Mouse (Mus musculus) layer of hippocampus, postnatal 36 days (tissue): ENCODE measurements around the gene Syne3. TPM values are rescaled to one million over a fixed set of nuclear protein-coding genes. Genes with fewer than 3 reads are reported as not detected.

ENCODE experiments used
- DNase-seq, 2 experiments: peaks; one replicate each; pipeline ENCODE4 v3.0.0; 2022
- total RNA-seq, 2 experiments: library from RNA; stranded (reverse); gene quantifications; 2 replicates each; pipeline ENCODE4 v1.2.3; 2021

Gene Syne3
- total RNA-seq, 2 experiments from 2014 or later = 1.3 to 2.0 TPM

DNA sequence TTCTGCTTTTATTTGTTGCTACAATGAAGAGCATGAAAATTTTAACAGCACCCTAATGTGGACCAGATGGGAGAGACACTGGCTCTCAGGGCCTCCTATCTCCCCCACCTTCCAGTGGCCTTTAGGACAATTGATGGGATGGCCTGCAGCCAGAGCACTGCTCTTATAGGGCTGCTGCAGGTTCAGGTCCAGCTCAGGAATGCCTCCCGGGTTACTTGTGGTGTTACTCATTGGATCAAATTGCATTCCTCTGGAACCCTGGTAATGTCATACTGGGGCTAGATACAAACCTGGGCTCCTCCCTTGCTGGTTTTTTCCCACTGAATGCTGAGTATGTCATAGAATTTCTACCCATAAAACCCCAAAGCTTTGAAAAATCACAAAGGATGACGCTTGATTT, 90.4 kb downstream of the Syne3 start:
- DNase-seq = no peak

DNA sequence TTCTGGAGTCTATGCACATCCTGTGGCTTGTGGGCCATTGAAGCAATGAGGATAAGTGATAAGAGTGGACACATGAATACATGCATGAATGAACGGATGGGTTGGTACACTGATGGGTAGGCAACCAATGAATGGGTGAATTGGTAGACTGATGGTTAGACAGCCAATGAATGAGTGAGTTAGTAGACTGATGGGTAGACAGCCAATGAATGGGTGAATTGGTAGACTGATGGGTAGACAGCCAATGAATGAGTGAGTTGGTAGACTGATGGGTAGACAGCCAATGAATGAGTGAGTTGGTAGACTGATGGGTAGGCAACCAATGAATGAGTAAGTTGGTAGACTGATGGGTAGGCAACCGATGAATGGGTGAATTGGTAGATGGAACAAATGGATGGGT, 91.7 kb downstream of the Syne3 start:
- DNase-seq = no peak

DNA sequence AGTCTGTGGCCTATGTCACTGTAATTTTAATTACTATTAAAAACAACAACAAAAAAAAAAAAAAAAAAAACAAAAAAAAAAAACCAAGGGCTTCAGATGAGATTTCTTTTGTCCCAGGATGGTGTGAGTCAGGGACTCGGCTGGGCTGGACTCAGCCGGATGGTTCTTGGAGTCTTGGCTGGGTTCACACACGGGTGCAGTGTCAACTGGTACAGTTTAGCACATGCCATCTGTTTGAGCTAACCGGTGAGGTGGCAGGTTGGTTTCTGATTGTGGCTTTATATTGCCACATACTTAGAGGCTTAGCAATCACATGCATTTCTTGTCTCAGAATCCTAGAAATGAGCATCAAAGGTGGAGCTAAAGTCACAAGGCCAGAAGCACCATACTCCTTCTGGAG, 92.3 kb downstream of the Syne3 start:
- DNase-seq = no peak

DNA sequence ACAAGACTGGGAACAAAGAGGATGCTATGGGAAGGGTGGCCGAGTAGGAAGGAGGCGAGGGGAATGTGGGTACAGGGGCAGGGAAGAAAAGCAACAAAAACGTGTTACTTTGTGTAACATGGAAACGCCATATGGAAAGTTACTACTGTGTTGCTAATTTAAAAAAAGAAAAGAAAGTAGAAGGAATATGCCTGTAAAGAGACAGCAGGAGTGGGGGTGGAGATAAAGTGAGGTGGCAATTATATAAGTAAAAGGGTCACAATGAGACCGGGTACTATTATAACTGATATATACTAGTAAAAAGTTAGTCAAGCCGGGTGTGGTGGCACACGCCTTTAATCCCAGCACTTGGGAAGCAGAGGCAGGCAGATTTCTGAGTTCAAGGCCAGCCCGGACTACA, 92.8 kb downstream of the Syne3 start:
- no peak for DNase-seq

DNA sequence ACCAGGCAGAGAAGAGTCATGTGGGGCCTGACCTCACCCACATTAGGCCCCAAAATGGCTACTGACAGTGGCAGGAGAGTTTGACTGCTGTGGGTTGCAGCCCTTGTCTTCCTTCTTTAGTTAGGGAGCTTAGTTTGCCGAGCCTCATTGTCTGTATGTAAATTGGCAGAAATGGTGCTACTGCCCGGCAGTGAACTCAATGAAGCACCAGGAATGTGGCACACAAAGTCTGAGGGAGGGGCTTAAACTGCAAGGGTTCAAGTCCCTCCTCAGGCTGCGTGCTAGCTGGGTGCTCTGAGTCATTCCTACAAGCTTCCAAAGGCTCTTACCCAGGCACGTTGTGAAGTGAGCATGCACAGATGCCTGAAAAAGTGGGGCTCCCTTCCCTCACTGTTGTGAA, 93.9 kb downstream of the Syne3 start:
- no peak for DNase-seq

DNA sequence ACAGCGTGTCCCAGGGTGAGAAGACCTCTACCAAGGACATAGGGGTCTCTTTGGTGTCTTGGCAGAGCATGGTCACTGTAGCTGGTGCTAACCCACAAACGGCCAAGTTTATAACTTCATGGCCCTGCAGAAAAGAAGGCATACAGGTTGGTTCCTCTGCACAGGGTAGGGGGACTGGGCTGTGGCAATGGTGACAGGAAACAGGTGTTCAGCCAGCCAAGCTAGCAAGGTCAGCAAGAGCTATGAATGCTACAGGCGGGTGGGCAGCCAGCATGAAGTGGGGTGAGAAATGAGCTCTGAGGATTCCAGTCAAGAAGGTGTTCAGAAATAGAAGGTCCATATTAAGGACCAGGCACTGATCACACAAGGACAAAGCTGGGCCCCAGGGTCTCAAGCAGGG, 96.6 kb downstream of the Syne3 start:
- DNase-seq = no peak

DNA sequence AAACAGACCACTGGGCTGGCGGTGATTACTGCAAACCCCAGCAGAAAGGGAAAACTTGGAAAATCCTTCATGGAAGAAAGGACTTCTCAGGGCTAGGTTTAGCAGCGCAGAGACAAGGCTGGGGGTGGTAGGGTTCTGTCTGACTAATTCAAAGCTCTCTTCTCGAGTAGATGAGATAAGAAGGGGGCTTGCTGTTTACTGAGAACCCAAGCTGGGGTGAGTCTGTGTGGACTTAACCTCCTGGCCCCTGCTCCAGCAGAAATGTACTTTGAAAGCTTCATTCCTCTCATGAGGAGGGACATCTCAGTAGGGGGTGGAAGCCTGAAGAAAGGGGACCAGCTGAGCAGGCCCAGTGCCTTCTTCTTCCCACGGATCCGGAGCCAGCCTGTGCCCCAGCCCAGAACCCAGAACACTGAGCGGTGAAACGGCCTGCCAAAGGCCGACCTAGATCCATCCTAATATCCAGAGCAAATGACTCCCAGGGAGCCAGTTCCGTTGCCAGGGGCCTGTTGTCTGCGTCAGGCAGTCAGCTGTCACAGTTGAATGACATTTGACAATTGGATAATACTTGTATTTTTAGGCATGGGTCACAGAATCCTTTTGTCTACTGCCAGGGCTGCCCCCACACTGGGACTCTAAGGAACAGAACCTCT, 97.2 kb downstream of the Syne3 start:
- peak; percentile 68 to 75 for DNase-seq

DNA sequence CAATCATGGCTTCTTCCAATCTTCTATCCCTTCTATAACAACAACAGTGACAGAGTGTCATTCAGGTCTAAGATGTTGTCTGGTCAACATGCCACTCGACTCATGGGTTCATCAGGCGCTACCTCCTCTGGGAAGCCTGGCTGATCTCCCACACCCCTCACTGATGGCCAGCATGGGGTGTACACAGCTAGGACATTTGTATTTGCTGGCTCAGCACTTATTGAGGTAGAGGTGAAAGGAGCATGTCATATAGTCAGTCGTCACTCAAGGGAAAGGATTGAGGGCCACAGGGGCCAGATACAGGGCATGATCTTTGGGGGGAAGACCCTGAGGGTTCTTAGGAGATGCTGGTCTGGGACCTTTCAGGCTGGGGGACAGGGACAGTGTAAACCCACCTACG, 99.9 kb downstream of the Syne3 start:
- DNase-seq = no peak

DNA sequence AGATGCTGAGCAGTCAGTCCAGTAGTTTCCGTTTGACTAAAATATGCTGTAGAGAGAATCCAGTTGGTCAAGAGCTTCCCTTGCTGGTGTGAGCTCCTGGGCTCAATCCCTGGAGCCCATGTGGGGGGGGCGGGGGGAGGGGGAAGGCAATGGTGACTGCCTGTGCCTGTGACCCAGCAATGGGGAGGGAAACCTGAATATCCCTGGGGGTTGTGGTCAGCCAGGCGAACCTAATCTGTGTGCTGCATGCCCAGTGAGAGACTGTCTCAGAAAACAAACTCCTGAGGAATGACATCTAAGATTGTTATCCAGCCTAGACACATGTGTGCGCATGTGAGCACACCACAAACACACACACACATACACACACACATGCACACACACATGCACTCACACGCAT, 100.6 kb downstream of the Syne3 start:
- DNase-seq = no peak

DNA sequence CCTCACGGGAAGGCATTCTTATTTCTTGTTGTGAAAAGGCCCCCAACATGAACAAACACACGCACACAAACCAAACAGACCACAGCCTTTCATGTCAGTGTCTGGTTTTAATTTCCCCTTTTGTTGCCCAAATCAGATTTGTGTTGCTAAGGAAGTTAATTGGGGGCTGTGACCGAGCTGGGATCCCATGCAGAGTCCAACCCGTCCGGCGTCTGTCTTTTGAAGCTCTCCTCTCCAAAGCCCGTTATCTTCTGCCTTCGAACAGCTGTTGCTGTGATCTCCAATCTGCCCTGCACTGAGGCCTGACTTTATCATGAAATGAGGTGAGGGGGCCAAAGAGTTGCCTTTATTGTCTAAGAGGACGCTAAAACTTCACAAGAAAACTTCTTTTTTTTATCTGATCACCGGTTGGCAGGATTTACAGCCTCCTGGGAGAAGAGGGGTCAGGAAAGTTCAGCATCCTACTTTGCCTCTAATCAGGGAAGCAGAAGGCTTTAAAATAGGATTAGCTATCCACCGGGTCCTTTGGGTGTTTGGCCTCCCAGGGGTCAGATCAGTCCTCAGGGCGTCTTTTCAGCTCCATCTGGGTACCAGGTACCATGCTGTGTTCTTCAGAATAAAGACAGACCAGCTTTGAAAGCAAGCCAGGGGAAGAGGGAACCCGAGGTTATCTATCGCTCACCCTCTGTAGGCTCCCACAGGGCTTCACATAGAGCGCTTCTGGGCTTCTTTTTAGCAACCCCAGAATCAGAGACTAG, 101.4 kb downstream of the Syne3 start:
- no peak for DNase-seq

DNA sequence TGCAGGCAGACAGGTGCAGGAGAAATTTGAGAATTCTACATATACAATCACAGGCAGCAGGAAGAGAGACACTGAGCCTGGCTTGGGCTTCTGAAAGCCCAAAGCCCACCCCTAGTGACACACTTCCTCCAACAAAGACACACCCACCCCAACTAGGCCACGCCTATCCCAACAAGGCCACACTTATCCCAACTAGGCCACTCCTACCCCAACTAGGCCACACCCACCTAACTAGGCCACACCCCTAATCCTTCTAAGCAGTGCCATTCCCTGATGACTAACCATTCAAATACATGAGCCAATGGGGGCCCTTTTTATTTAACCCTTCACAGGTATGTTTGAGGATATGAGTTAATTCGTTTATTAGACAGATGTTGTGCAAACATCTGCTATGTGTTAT, 102.5 kb downstream of the Syne3 start:
- no peak for DNase-seq

DNA sequence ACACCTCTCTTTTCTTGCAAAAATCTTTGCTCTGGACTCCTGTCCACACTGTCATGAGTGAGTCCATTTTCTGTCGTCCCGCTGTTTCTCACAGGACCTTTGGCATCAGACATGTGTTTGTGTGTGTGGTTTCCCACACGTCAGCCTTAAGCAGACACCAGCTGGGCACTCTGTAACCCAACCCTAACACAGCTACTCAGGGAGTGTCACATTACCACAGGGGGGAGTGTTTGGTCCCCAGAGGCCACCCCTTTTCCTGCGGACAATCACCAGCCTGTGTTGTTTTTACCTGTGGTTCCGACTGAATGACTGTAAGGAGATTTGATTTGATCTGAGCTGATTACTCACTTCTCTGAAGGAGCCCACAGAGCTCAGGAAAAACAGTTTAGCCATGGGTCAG, 105.5 kb downstream of the Syne3 start:
- no peak for DNase-seq

DNA sequence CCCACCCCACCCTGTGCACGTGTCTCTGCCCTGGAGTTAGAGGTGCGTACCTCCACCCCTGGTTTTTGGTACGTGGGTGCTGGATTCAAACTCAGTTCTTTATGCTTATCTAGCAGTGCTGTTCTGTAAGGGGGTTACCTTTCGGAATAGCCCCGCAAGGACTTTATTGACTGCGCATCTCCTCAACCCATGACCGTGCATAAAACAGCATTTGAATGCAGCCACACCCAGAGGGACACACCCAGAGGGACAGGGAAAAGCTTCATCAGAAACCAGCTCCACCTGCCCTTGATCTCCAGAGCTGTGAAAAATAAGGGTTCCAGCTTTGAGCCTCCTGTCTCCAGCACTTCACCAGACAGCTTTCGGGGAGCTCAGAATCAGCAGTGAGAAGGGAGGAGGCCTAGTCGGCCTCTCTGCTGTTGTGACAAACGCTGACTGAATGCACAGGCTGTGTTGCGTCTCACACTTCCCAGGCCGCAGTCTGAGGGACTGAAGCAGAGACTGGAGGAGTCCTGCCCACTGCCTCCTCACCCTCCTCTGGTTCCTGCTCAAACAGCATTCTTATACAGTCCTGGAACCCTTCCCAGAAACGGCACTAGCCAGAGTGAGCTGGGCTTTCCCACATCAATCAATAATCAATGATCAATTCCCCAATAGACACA, 107.1 kb downstream of the Syne3 start:
- no peak for DNase-seq

DNA sequence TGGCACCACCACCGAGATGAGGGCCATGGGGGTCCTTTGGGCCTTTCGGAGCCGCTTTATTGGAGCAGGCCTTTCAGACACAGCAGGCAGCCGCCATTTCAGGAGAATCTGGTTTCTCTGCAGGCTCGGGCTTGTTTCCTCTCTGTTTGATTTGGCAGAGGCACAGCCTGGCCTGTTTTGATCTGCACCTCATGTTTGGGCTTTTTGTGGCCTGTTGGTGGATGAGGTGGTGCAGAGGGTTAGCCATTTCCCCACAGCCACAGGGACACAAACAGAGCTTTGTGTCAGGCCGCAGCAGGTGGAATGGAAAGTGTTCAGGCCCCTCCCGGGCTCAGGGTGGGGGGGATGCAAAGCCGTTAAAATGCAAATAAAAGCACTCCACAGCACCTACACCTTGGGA, 108.3 kb downstream of the Syne3 start:
- no peak for DNase-seq

DNA sequence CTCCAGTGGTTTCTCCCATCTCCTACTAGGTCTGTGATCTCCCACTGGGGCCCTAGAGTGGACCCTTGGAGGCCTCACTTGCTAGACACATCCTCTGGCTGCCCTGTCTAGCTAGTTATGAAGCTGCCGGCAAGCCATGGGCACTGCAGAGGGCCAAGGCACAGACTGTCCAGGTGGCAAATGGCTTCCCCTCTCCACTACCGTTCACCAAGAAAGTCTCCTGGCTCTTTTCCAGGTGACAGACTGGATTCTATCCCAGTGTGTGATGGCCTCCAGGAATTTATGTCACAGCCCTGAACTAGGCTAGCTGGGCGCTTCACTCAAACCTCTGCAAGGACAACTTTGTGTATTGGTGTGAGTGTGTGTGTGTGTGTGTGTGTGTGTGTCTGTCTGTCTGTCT, 109.8 kb downstream of the Syne3 start:
- DNase-seq = no peak

DNA sequence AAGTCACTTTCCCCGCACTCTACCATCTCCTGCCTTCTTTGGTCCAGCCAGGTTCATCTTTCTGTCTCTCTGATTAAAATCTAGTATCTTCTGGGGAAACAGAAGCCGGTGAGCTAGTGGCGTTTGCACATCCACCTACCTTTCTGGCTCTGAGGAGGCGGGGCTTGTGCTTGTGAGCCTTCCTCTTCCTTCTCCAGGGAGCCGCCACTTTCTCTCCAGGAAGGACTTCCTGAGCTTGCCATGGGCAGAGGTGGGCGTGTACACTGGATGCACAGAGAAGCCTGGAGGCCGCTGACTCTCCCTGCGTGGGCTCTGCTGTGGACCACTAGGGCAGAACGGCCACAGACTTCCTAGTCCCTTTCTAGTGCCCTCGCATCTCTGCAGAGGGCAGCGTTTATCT, 110.4 kb downstream of the Syne3 start:
- DNase-seq = no peak

DNA sequence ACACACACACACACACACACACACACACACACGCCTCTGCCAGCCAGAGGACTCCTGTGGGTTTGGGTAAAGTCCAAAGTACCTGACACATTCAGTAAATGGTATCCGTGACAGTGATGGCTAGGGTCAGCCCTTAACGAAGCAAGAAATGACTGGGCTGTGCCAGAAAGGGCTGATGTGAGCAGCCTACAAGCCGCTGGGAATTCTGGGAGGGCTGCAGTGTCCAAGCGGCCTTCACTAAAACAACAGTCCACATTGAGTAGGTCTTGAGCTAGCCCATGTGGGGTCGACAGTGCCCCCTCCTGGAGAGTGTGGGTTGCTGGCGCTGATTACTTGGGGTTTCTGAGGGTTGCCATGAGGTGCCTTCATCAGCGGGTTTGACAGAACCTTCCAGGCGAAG, 110.9 kb downstream of the Syne3 start:
- no peak for DNase-seq

DNA sequence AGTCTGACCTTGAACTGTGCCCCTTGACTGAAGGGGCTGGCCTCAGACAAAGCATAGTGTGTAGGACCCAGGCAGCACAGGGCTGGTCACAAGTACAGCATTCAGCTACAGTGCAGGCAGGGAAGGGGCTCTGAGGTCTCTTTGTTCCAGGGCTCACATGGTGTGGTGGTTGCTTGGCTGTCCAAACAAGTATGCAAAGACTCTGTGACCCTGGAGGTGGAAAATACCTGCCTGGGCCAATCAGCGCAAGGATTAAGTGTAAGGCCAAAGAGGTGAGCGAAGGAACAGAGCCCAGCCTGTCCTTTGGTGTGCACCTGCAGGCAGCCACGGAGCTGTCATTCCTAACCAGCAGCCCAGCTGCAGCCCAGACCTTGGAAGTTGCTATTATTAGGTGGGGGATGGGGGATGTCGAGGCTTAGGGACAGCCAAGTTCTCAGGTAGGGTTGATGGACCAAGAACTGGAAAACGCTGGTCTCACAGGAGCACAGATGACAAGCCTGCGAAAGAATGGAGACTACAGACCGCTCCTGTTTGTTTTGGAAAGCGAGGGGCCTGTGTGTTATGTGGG, 112.5 kb downstream of the Syne3 start:
- DNase-seq = no peak

DNA sequence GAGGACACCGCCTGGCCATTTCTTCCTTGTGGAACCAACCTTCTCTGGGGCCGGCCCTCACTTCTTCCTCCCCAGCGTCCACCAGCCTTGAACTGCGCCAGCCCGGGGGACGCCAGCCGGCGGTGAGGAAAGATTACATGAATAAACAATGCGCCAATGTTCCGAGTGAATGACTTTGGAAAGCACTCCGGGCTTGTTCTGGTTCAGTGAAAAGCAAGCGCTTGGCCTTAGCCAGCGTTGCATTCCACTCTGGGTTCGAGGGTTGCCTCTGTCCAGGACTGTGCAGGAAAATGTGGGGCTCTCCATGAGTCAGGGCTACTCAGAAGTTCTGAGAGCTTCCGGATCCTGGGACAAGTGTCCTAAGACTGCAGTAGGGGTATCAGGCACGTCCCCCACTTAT, 113.0 kb downstream of the Syne3 start:
- peak; percentile 41 to 57 for DNase-seq

DNA sequence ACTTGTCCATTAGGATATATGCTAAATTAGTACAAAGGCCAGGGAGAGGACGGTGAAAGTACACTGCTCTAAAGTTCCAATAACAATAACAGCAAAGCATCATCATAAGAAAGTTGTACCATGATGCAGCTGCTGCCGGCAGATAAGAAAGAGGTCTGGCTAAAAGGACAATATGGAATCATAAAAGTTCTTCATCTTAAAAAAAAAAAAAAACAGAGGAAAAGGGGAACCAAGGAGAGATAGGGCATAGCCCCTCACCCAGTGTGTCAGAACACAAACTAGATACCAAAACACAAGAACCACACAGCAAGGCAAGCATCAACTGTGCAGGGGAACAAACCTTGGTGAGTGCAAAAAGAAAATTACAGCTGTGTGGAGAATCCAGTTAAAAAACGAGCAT, 117.4 kb downstream of the Syne3 start:
- DNase-seq = no peak

DNA sequence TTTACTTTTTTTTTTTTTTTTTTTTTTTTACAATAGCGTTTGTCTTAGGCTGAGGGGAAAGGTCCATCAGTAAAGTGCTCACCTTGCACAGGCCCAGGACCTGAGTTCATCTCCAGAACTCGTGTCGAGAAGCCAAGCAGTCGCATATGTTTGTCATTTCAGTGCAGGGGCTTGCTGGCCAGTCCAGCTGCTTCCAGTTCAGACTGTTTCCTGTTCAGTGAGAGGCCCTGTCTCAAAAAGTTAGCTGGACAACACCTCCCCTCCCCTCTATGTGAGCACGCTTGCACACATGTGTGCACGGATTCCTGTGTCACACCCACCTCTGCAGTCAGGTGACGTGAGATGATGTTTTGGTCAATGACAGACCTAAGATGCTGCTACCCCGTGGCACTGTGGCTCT, 119.5 kb downstream of the Syne3 start:
- DNase-seq = no peak

DNA sequence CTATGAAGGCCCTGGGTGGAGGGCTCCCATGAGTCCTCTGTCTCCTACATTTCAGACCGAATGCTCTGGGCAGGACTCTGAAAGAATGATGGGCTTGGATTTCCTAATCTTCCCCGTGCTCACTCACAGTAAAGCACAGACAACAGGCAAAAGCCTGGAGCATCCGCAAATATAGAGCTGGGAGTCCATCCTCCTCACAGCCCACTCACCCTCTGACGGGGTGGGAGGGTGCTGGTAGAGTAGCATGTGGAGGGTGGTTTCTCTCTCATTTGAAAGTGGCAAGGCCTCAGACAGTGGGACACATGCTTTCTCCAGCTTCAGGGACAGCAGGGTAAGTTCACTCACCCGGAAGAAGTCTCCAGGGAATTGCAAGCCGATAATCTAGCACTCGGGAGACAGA, 123.5 kb downstream of the Syne3 start:
- peak in 1 of 2 experiments; percentile 26 for DNase-seq

DNA sequence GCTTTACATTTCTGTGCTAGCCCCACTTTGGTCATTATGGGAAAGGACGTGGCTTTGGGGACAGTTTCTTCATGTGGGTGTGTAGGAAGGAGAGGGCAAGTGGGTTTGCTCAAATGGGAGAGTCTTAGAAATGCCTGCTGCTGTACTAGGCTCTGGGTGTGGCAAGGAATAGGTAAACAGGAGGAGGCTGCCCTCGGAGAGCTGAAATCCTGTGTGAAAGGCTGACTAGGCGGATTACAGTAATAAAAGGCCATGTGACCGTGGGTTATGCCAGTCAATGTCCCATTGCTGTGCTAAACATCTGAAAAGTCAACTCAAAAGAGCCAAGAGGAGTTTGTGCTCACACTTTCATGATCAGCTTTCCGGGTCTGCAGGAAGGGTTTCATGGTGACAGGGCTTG, 127.1 kb downstream of the Syne3 start:
- DNase-seq = no peak

DNA sequence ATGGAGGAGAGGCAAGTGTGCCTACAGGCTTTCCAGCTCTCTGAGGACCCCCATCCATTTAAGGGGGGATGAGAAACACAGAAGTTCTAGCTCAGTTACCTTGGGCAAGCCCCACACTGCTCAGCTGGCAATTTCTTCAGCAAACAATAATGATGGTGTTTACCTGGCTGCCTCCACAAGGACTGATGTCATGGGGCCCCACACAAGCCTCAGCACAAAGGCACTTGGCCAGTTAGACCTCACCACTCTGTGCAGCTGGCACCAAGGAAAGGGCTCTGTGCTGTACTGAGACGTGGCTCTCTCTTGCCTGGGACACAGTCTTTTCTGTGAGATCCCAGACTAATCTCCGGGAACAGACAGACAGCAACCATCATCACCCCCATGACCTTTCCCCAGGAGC, 127.5 kb downstream of the Syne3 start:
- DNase-seq = no peak
